Mouse (Mus musculus): ENCODE measurements around the gene Tapbp. TPM values are rescaled to one million over a fixed set of nuclear protein-coding genes. Genes with fewer than 3 reads are reported as not detected.

Tapbp gene
- polyA plus RNA-seq, 1 experiment: 50.6 TPM

DNA sequence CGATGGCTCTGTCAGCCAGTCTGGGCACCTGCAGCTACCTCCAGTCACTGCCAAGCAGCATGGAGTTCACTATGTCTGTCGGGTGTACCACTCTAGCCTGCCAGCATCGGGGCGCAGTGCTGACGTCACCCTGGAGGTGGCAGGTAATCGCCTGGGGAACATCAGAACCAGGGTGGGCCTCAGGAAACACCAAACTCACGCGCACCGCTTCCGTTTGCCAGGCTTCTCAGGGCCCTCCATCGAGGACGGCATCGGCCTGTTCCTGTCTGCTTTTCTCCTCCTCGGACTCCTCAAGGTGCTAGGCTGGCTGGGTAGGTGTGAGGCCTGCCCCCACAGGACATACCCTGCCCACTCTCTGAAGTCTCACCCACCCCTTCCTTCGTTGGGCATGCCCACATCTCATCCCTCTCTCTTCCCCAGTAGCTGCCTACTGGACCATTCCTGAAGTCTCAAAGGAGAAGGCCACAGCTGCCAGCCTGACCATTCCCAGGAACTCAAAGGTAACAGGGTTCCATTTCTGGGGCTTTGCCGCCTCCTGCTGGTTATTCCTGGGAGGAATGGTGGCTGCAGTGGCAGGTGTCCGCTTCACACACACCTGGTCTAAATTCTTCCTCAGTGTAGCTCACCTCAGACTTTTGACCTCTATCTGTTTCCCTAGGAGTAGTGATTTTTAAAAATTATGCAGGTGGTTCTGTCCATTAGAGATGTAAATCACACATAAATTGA, 10.7 kb downstream of the Tapbp start:
- Histone ChIP-seq H3K27me3 (ENCODE audit: control insufficient read depth, insufficient read depth, insufficient read length) (no peaks in the 10 kb centered on the region), H3K79me2 (ENCODE audit: control insufficient read depth, insufficient read depth) (peaks cover 16% of the 10 kb centered on the region), H3K4me2 (ENCODE audit: low read depth) (no peak overlapping the region), H3K4me3 (no peak overlapping the region), H3ac (ENCODE audit: control insufficient read depth, insufficient read length) (no peak overlapping the region), H3K36me3 (ENCODE audit: control insufficient read depth, insufficient read depth) (peaks cover 4% of the 10 kb centered on the region)
- TF ChIP-seq E2F4 (IDR thresholded peaks at IDR 0.05; ENCODE audit: insufficient read depth) (no peak), POLR2AphosphoS2 (IDR thresholded peaks at IDR 0.05; ENCODE audit: insufficient read length, low read depth) (no peak), REST (IDR thresholded peaks at IDR 0.05; ENCODE audit: insufficient read depth, insufficient read length) (no peak), MYOG (IDR thresholded peaks at IDR 0.05; ENCODE audit: control insufficient read depth in 1 of 3, insufficient read depth in 1 of 3, insufficient read length in 2 of 3, low read depth in 2 of 3) (no peak), USF1 (IDR thresholded peaks at IDR 0.05; ENCODE audit: low read depth) (no peak), POLR2A (IDR thresholded peaks at IDR 0.05; ENCODE audit: insufficient read length, low read depth) (no peak), TCF3 (IDR thresholded peaks at IDR 0.05; ENCODE audit: insufficient read length, low read depth) (no peak), MYOD1 (IDR thresholded peaks at IDR 0.05; ENCODE audit: control insufficient read depth in 1 of 3, insufficient read length in 2 of 3, low read depth in 2 of 3) (no peak), MAX (IDR thresholded peaks at IDR 0.05; ENCODE audit: low read depth) (no peak)

GRCm38 (mm10) chr17:33928251-33928947, 12.7 kb downstream of the Tapbp start:
- H3K36me3 ChIP-seq (ENCODE audit: control insufficient read depth, insufficient read depth): no peaks in the 10 kb centered on the region
- peak overlapping the region; percentile 26 for H3ac ChIP-seq (ENCODE audit: control insufficient read depth, insufficient read length)
- TF ChIP-seq SRF (IDR thresholded peaks at IDR 0.05; ENCODE audit: control insufficient read depth, insufficient read length, low read depth) (no peak), TCF3 (IDR thresholded peaks at IDR 0.05; ENCODE audit: insufficient read length, low read depth) (no peak), E2F4 (IDR thresholded peaks at IDR 0.05; ENCODE audit: insufficient read depth) (no peak), POLR2A (IDR thresholded peaks at IDR 0.05; ENCODE audit: insufficient read length, low read depth) (no peak), MAX (IDR thresholded peaks at IDR 0.05; ENCODE audit: low read depth) (no peak), USF1 (IDR thresholded peaks at IDR 0.05; ENCODE audit: low read depth) (no peak), TCF12 (IDR thresholded peaks at IDR 0.05; ENCODE audit: insufficient read depth, poor library complexity, severe bottlenecking) (no peak), POLR2AphosphoS2 (IDR thresholded peaks at IDR 0.05; ENCODE audit: insufficient read length, low read depth) (no peak), MYOD1 (IDR thresholded peaks at IDR 0.05; ENCODE audit: control insufficient read depth in 1 of 3, insufficient read length in 2 of 3, low read depth in 2 of 3) (no peak), CEBPB (IDR thresholded peaks at IDR 0.05; ENCODE audit: insufficient read depth, poor library complexity, severe bottlenecking) (no peak), REST (IDR thresholded peaks at IDR 0.05; ENCODE audit: insufficient read depth, insufficient read length) (no peak), MYOG (IDR thresholded peaks at IDR 0.05; ENCODE audit: control insufficient read depth in 1 of 3, insufficient read depth in 1 of 3, insufficient read length in 2 of 3, low read depth in 2 of 3) (no peak)
- peak overlapping the region; percentile 85 for H3K4me2 ChIP-seq (ENCODE audit: low read depth)
- peak overlapping the region; percentile 82 for H3K4me3 ChIP-seq
- H3K27me3 ChIP-seq (ENCODE audit: control insufficient read depth, insufficient read depth, insufficient read length): no peaks in the 10 kb centered on the region
- peaks cover 16% of the 10 kb centered on the region for H3K79me2 ChIP-seq (ENCODE audit: control insufficient read depth, insufficient read depth)

DNA sequence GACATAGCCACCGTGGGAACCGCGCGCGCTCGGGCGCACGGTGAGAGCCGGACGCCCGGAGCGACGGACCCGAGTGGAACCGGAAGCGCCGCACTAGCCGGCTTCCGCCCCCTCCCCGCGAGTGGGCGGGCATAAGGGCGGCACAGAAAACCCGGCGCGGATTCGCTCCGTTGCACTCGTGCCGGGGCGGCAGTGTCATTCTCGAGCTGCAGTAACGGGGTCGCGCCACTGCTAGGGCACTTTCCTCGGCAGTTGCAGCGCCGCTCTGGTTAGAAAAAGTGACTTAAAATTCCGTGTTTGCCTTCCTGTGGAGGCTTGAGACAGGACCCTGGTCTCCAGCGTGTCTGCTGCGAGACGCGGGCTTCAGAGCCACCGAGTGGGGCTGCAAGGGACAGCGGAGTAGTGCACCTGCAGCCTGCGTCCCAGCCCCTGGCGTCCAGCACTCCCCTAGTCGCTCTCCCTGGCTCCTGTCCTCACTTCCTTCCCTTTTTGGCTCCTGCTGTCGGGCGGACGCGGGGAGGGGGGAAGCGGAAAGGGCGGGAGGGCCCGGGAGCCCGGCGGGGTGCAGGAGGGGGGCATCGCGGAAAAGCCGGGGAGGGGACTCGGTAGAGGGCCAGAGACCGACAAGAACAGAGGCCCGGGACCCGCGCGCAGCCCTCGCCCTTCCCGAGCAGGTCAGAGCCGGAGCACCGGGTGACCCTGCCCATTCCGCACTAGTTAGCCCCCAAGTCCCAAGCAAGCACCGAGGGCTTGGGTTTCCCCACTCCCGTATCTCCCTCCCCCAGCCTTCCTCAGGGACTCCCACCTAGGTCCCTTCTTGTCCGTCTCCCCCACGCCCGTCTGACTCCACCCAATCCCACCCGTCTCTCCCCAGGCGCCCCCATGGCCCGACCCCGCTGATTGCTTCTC, 13.9 kb downstream of the Tapbp start, which contains the start of gene Rgl2:
Rgl2 (plus strand) TSS at position 173 of the 909 bp plus-strand sequence.
- TF ChIP-seq POLR2A (IDR thresholded peaks at IDR 0.05; ENCODE audit: insufficient read length, low read depth) (peak; percentile 64), MYOD1 (IDR thresholded peaks at IDR 0.05; ENCODE audit: control insufficient read depth in 1 of 3, insufficient read length in 2 of 3, low read depth in 2 of 3) (no peak), REST (IDR thresholded peaks at IDR 0.05; ENCODE audit: insufficient read depth, insufficient read length) (no peak), SRF (IDR thresholded peaks at IDR 0.05; ENCODE audit: control insufficient read depth, insufficient read length, low read depth) (peak; percentile 68), TCF3 (IDR thresholded peaks at IDR 0.05; ENCODE audit: insufficient read length, low read depth) (no peak), CEBPB (IDR thresholded peaks at IDR 0.05; ENCODE audit: insufficient read depth, poor library complexity, severe bottlenecking) (no peak), POLR2AphosphoS2 (IDR thresholded peaks at IDR 0.05; ENCODE audit: insufficient read length, low read depth) (peak; percentile 85), MYOG (IDR thresholded peaks at IDR 0.05; ENCODE audit: control insufficient read depth in 1 of 3, insufficient read depth in 1 of 3, insufficient read length in 2 of 3, low read depth in 2 of 3) (peak in 1 of 3 experiments; percentile 46), E2F4 (IDR thresholded peaks at IDR 0.05; ENCODE audit: insufficient read depth) (no peak), MAX (IDR thresholded peaks at IDR 0.05; ENCODE audit: low read depth) (no peak), USF1 (IDR thresholded peaks at IDR 0.05; ENCODE audit: low read depth) (no peak), TCF12 (IDR thresholded peaks at IDR 0.05; ENCODE audit: insufficient read depth, poor library complexity, severe bottlenecking) (no peak)
- peak within 1 kb of the TSS; percentile 26 for H3ac ChIP-seq (ENCODE audit: control insufficient read depth, insufficient read length)
- H3K36me3 ChIP-seq (ENCODE audit: control insufficient read depth, insufficient read depth): no peaks in the 10 kb centered on the region
- H3K4me3 ChIP-seq: peak within 1 kb of the TSS; percentile 82
- H3K27me3 ChIP-seq (ENCODE audit: control insufficient read depth, insufficient read depth, insufficient read length): no peaks in the 10 kb centered on the region
- peaks cover 16% of the 10 kb centered on the region for H3K79me2 ChIP-seq (ENCODE audit: control insufficient read depth, insufficient read depth)
- H3K4me2 ChIP-seq (ENCODE audit: low read depth): peak within 1 kb of the TSS; percentile 91
